Mouse (Mus musculus) gastrocnemius, adult 2 months (tissue): ENCODE results near the gene Ccdc115. TPM values are rescaled to one million over a fixed set of nuclear protein-coding genes. Genes with fewer than 3 reads are reported as not detected.
"Not testable (repeated sequence)": the region's sequence is repeated elsewhere in the genome, so short reads cannot be mapped to it uniquely, and the experiment has no call there.

Experiments used
- DNase-seq: peaks from one replicate; pipeline ENCODE4 v3.0.0; 2022
- H3K27ac ChIP-seq: fragments of 200-600 bp; 2 replicates; pipeline ENCODE4 v1.8.1; 2022; ENCODE audit warnings: mild to moderate bottlenecking
- H3K4me3 ChIP-seq: fragments of 200-600 bp; 2 replicates; pipeline ENCODE4 v1.8.1; 2022; ENCODE audit warnings: mild to moderate bottlenecking, moderate library complexity
- CTCF ChIP-seq: fragments of 200-600 bp; IDR thresholded peaks from 2 replicates; pipeline ENCODE4 v1.8.1; 2022; ENCODE audit warnings: antibody characterized with exemption, mild to moderate bottlenecking, moderate library complexity
- intact Hi-C: fragments of 180-260 bp; cut with DNase I; formaldehyde crosslinking; loops from one replicate; pipeline ENCODE4 v1.15.1; 2025
- total RNA-seq, 2 experiments: library from RNA; stranded (reverse); gene quantifications; 2 replicates each; pipeline ENCODE4 v1.2.3; 2021

Gene Ccdc115
- total RNA-seq, 2 experiments from 2014 or later, result 10.8 to 13.6 TPM

GRCm38 (mm10) chr1:34468051-34468450, 28.6 kb upstream of the Ccdc115 start:
- H3K4me3 ChIP-seq, result no peak overlapping the region
- H3K27ac ChIP-seq, result no peak overlapping the region
- no peak for TF ChIP-seq CTCF
- intact Hi-C loops, result no loop called here
- DNase-seq, result no peak

- no peak overlapping the region for H3K27ac ChIP-seq
- intact Hi-C loops, result no loop called here
- no peak for DNase-seq
- TF ChIP-seq CTCF, result no peak
- H3K4me3 ChIP-seq, result no peak overlapping the region
These were observed 26.0 kb upstream of the Ccdc115 start for GRCm38 (mm10) chr1:34465445-34465844.

GRCm38 (mm10) chr1:34464310-34464817, 24.9 kb upstream of the Ccdc115 start:
- Histone ChIP-seq H3K27ac (no peak overlapping the region; the same call in 1 of the 2 replicates), H3K4me3 (no peak overlapping the region)
- intact Hi-C loops, result no loop called here
- no peak for TF ChIP-seq CTCF
- DNase-seq, result no peak

GRCm38 (mm10) chr1:34462766-34463165, 23.3 kb upstream of the Ccdc115 start:
- intact Hi-C loops, result no loop called here
- peak; percentile 67 for DNase-seq
- peak; percentile 61 for TF ChIP-seq CTCF
- Histone ChIP-seq H3K4me3 (no peak overlapping the region), H3K27ac (no peak overlapping the region)

GRCm38 (mm10) chr1:34460061-34460441, 20.6 kb upstream of the Ccdc115 start:
- Histone ChIP-seq H3K27ac (peak overlapping the region; percentile 64), H3K4me3 (peak overlapping the region; percentile 86)
- intact Hi-C loops, result no loop called here
- DNase-seq, result peak; percentile 26
- no peak for TF ChIP-seq CTCF

GRCm38 (mm10) chr1:34459284-34460060, 20.0 kb upstream of the Ccdc115 start, which contains the start of gene Ptpn18:
Gene Ptpn18, plus strand, starts transcription at chr1:34459762.
- Histone ChIP-seq H3K27ac (peak within 1 kb of the TSS; percentile 64), H3K4me3 (peak within 1 kb of the TSS; percentile 86)
- peak; percentile 91 for DNase-seq
- intact Hi-C loops, result no loop called here
- TF ChIP-seq CTCF, result peak; percentile 37

- no peak overlapping the region for H3K4me3 ChIP-seq
- DNase-seq, result no peak
- intact Hi-C loops, result no loop called here
- H3K27ac ChIP-seq, result no peak overlapping the region
- no peak for TF ChIP-seq CTCF
These were observed 19.0 kb upstream of the Ccdc115 start for GRCm38 (mm10) chr1:34458431-34458830.

- TF ChIP-seq CTCF, result no peak
- intact Hi-C loops, result no loop called here
- no peak overlapping the region for H3K27ac ChIP-seq
- DNase-seq, result no peak
- no peak overlapping the region for H3K4me3 ChIP-seq
These were observed 3.7 kb upstream of the Ccdc115 start for GRCm38 (mm10) chr1:34443124-34443523.

GRCm38 (mm10) chr1:34439961-34440630, 624 bp upstream of the Ccdc115 start:
- intact Hi-C loops, result loop anchor here (10.0 kb wide), 3 partner anchors 315 to 435 kb away; partner anchors contain the start of genes Fam168b and Plekhb2
- peak; percentile 45 for TF ChIP-seq CTCF
- DNase-seq, result no peak
- Histone ChIP-seq H3K4me3 (peak overlapping the region; percentile 75), H3K27ac (peak overlapping the region; percentile 96)

- H3K27ac ChIP-seq, result peak overlapping the region; percentile 96
- no peak for DNase-seq
- H3K4me3 ChIP-seq, result peak overlapping the region; percentile 75
- intact Hi-C loops, result loop anchor here (10.0 kb wide), 3 partner anchors 314 to 434 kb away; partner anchors contain the start of genes Fam168b and Plekhb2
- TF ChIP-seq CTCF, result no peak
These were observed 956 bp downstream of the Ccdc115 start for GRCm38 (mm10) chr1:34438381-34439051.

GRCm38 (mm10) chr1:34437366-34437765, 2.1 kb downstream of the Ccdc115 start:
- intact Hi-C loops, result loop anchor here (10.0 kb wide), 3 partner anchors 313 to 433 kb away; partner anchors contain the start of genes Fam168b and Plekhb2
- H3K27ac ChIP-seq, DNase-seq, H3K4me3 ChIP-seq: not testable (repeated sequence)

- intact Hi-C loops, result loop anchor here (10.0 kb wide), 3 partner anchors 312 to 432 kb away; partner anchors contain the start of genes Fam168b and Plekhb2
- no peak for TF ChIP-seq CTCF
- no peak overlapping the region for H3K27ac ChIP-seq
- no peak overlapping the region for H3K4me3 ChIP-seq
- DNase-seq, result no peak
These were observed 3.1 kb downstream of the Ccdc115 start for GRCm38 (mm10) chr1:34436374-34436773.
